Mouse (Mus musculus) heart, embryonic 15.5 days (tissue): ENCODE results near the gene Pcf11. TPM values are rescaled to one million over a fixed set of nuclear protein-coding genes. Genes with fewer than 3 reads are reported as not detected.

Experiments
- ATAC-seq: fragments of 200-750 bp; cut with Nextera tagmentation; replicated peaks from 2 replicates; pipeline ENCODE4 v1.8.0; 2017; ENCODE audit warnings: low read depth, moderate TSS enrichment; ENCODE audit not compliant: insufficient number of reproducible peaks, insufficient read depth, low FRiP score
- H3K27ac ChIP-seq: fragments of 300-500 bp; sonication (generic); 2 replicates; pipeline ENCODE4 v1.5.1; 2015; ENCODE audit warnings: mild to moderate bottlenecking, inconsistent platforms
- H3K27me3 ChIP-seq: fragments of 300-500 bp; sonication (generic); 2 replicates; pipeline ENCODE4 v1.6.1; 2015; ENCODE audit warnings: inconsistent platforms
- H3K36me3 ChIP-seq: fragments of 300-500 bp; sonication (generic); 2 replicates; pipeline ENCODE4 v1.6.1; 2015; ENCODE audit warnings: mild to moderate bottlenecking, inconsistent platforms
- H3K4me1 ChIP-seq: fragments of 300-500 bp; sonication (generic); replicated peaks from 2 replicates; pipeline ENCODE4 v1.6.1; 2015; ENCODE audit warnings: inconsistent platforms
- H3K4me2 ChIP-seq: fragments of 300-500 bp; sonication (generic); 2 replicates; pipeline ENCODE4 v1.6.1; 2015; ENCODE audit warnings: inconsistent platforms, mild to moderate bottlenecking, moderate library complexity
- H3K4me3 ChIP-seq: fragments of 300-500 bp; sonication (generic); 2 replicates; pipeline ENCODE4 v1.5.1; 2015; ENCODE audit warnings: mild to moderate bottlenecking, inconsistent platforms
- H3K9ac ChIP-seq: fragments of 300-500 bp; sonication (generic); 2 replicates; pipeline ENCODE4 v1.6.1; 2015; ENCODE audit warnings: mild to moderate bottlenecking, inconsistent platforms
- H3K9me3 ChIP-seq: fragments of 300-500 bp; sonication (generic); replicated peaks from 2 replicates; pipeline ENCODE4 v1.6.1; 2016; ENCODE audit warnings: inconsistent platforms
- whole genome bisulfite sequencing: fragments of 180-500 bp; shearing (Covaris S2); methylation state at CpG from one replicate; pipeline ENCODE4 v1.1.7; 2015; ENCODE audit warnings: mixed read lengths; 5-methylcytosine and 5-hydroxymethylcytosine counted together
- polyA plus RNA-seq: library from polyadenylated mRNA; unstranded; fragments of >200 nt; fragmentation: Nextera tagmentation; extraction: Ambion mirVana; gene quantifications from 2 replicates; pipeline ENCODE4 v1.2.1, GENCODE M21; 2015

Pcf11 gene
- polyA plus RNA-seq = 13.7 and 16.1 TPM in 2 replicates

GRCm38 (mm10) chr7:92669507-92670471 is at the start of gene Pcf11:
Gene Pcf11 (minus strand): TSS chr7:92669934.
- Histone ChIP-seq H3K27me3 (no peaks in the 10 kb centered on the region), H3K27ac (peak within 1 kb of the TSS; percentile 96), H3K4me3 (peak within 1 kb of the TSS; percentile 96), H3K9ac (peak within 1 kb of the TSS; percentile 92), H3K9me3 (no peaks in the 10 kb centered on the region), H3K4me2 (peak within 1 kb of the TSS; percentile 79), H3K4me1 (peaks cover 17% of the 10 kb centered on the region), H3K36me3 (0 out of 2 replicates have a peak, but pooled peaks cover 5% of the 10 kb centered on the region)
- ATAC-seq = peak; percentile 97
- under 1% methylated on average over 79 of the region's 88 CpGs for WGBS

- no peak overlapping the region for H3K27ac ChIP-seq
- no peak for ATAC-seq
- no peaks in the 10 kb centered on the region for H3K36me3 ChIP-seq
- H3K4me1 ChIP-seq = no peaks in the 10 kb centered on the region
- H3K9me3 ChIP-seq = no peaks in the 10 kb centered on the region
- WGBS = 80% methylated on average over 1 of the region's 1 CpGs
- no peak overlapping the region for H3K9ac ChIP-seq
- H3K4me3 ChIP-seq = no peak overlapping the region
- no peaks in the 10 kb centered on the region for H3K27me3 ChIP-seq
- H3K4me2 ChIP-seq = no peak overlapping the region
Observed at GRCm38 (mm10) chr7:92715055-92715454, 45.3 kb upstream of the Pcf11 start.

GRCm38 (mm10) chr7:92711593-92711992 is 41.9 kb upstream of the Pcf11 start:
- no peaks in the 10 kb centered on the region for H3K27me3 ChIP-seq
- H3K27ac ChIP-seq = no peak overlapping the region
- ATAC-seq = no peak
- H3K4me3 ChIP-seq = no peak overlapping the region
- H3K36me3 ChIP-seq = no peaks in the 10 kb centered on the region
- H3K4me1 ChIP-seq = no peaks in the 10 kb centered on the region
- H3K9ac ChIP-seq = no peak overlapping the region
- no peak overlapping the region for H3K4me2 ChIP-seq
- H3K9me3 ChIP-seq = no peaks in the 10 kb centered on the region
- WGBS = 66% methylated on average over 3 of the region's 3 CpGs

GRCm38 (mm10) chr7:92709573-92709972 is 39.8 kb upstream of the Pcf11 start:
- Histone ChIP-seq H3K9ac (no peak overlapping the region), H3K4me1 (no peaks in the 10 kb centered on the region; the same call in 1 of the 2 replicates), H3K27ac (no peak overlapping the region), H3K36me3 (no peaks in the 10 kb centered on the region), H3K4me2 (no peak overlapping the region), H3K4me3 (no peak overlapping the region), H3K27me3 (no peaks in the 10 kb centered on the region), H3K9me3 (no peaks in the 10 kb centered on the region)
- WGBS = 30% methylated on average over 2 of the region's 2 CpGs
- no peak for ATAC-seq

GRCm38 (mm10) chr7:92706711-92707110 is 37.0 kb upstream of the Pcf11 start:
- Histone ChIP-seq H3K4me2 (peak overlapping the region; percentile 63), H3K36me3 (no peaks in the 10 kb centered on the region), H3K27ac (no peak overlapping the region), H3K9me3 (no peaks in the 10 kb centered on the region), H3K9ac (no peak overlapping the region), H3K4me1 (no peaks in the 10 kb centered on the region; the same call in 1 of the 2 replicates), H3K27me3 (no peaks in the 10 kb centered on the region), H3K4me3 (peak overlapping the region; percentile 32)
- 46% methylated on average over 12 of the region's 12 CpGs for WGBS
- ATAC-seq = no peak

GRCm38 (mm10) chr7:92705534-92705933 is 35.8 kb upstream of the Pcf11 start:
- Histone ChIP-seq H3K27ac (no peak overlapping the region), H3K9me3 (no peaks in the 10 kb centered on the region), H3K27me3 (no peaks in the 10 kb centered on the region), H3K4me1 (no peaks in the 10 kb centered on the region; the same call in 1 of the 2 replicates), H3K4me3 (no peak overlapping the region), H3K9ac (no peak overlapping the region), H3K4me2 (no peak overlapping the region), H3K36me3 (no peaks in the 10 kb centered on the region)
- WGBS = 69% methylated on average over 2 of the region's 2 CpGs
- ATAC-seq = no peak

GRCm38 (mm10) chr7:92703661-92704060 is 33.9 kb upstream of the Pcf11 start:
- Histone ChIP-seq H3K9me3 (no peaks in the 10 kb centered on the region), H3K4me1 (no peaks in the 10 kb centered on the region; the same call in 1 of the 2 replicates), H3K9ac (no peak overlapping the region), H3K36me3 (no peaks in the 10 kb centered on the region), H3K27ac (no peak overlapping the region), H3K27me3 (no peaks in the 10 kb centered on the region), H3K4me2 (no peak overlapping the region), H3K4me3 (no peak overlapping the region)
- ATAC-seq = no peak
- 54% methylated on average over 1 of the region's 1 CpGs for WGBS

- 39% methylated on average over 5 of the region's 5 CpGs for WGBS
- ATAC-seq = no peak
- no peak overlapping the region for H3K4me3 ChIP-seq
- H3K9me3 ChIP-seq = no peaks in the 10 kb centered on the region
- no peak overlapping the region for H3K9ac ChIP-seq
- no peaks in the 10 kb centered on the region for H3K4me1 ChIP-seq
- H3K27ac ChIP-seq = no peak overlapping the region
- H3K36me3 ChIP-seq = no peaks in the 10 kb centered on the region
- H3K4me2 ChIP-seq = no peak overlapping the region
- H3K27me3 ChIP-seq = no peaks in the 10 kb centered on the region
Observed at GRCm38 (mm10) chr7:92698770-92699169, 29.0 kb upstream of the Pcf11 start.

GRCm38 (mm10) chr7:92696395-92696794 is 26.7 kb upstream of the Pcf11 start:
- no peak for ATAC-seq
- WGBS = 81% methylated on average over 3 of the region's 3 CpGs
- Histone ChIP-seq H3K4me2 (no peak overlapping the region), H3K27ac (no peak overlapping the region), H3K27me3 (no peaks in the 10 kb centered on the region), H3K36me3 (no peaks in the 10 kb centered on the region), H3K4me3 (no peak overlapping the region), H3K9ac (no peak overlapping the region), H3K9me3 (no peaks in the 10 kb centered on the region), H3K4me1 (no peaks in the 10 kb centered on the region)

GRCm38 (mm10) chr7:92689101-92689500 is 19.4 kb upstream of the Pcf11 start:
- no peaks in the 10 kb centered on the region for H3K36me3 ChIP-seq
- H3K9me3 ChIP-seq = no peaks in the 10 kb centered on the region
- H3K27ac ChIP-seq = no peak overlapping the region
- WGBS = 63% methylated on average over 2 of the region's 2 CpGs
- no peaks in the 10 kb centered on the region for H3K4me1 ChIP-seq
- no peak overlapping the region for H3K4me3 ChIP-seq
- no peak overlapping the region for H3K4me2 ChIP-seq
- ATAC-seq = no peak
- H3K9ac ChIP-seq = no peak overlapping the region
- no peaks in the 10 kb centered on the region for H3K27me3 ChIP-seq

GRCm38 (mm10) chr7:92688299-92688669 is 18.6 kb upstream of the Pcf11 start:
- H3K27ac ChIP-seq = no peak overlapping the region
- H3K9ac ChIP-seq = no peak overlapping the region
- H3K36me3 ChIP-seq = no peaks in the 10 kb centered on the region
- ATAC-seq = no peak
- no peak overlapping the region for H3K4me2 ChIP-seq
- WGBS = 71% methylated on average over 2 of the region's 2 CpGs
- H3K4me3 ChIP-seq = no peak overlapping the region
- H3K4me1 ChIP-seq = no peaks in the 10 kb centered on the region
- no peaks in the 10 kb centered on the region for H3K27me3 ChIP-seq
- H3K9me3 ChIP-seq = no peaks in the 10 kb centered on the region
